Comparison of ENCODE assay signal across 21 mouse cellular contexts in genomic region chr6:87236061-87236460, GRCm38 (mm10).
DNase-seq lines count a peak whose midpoint lies in the region; ATAC-seq and TF ChIP-seq lines count a peak whose summit lies in the region.
"Had no signal": no experiment of that assay in that cellular context is flagged by ENCODE, and none has a peak within 500 bp of the region (broad histone marks: within the 10 kb centered on the region; RNA-seq: fewer than 3 reads in every experiment).

No protein-coding gene starts in this region.

- 0 out of 2 replicates have a peak, but pooled peaks cover 6% of the 10 kb centered on the region for H3K36me3 ChIP-seq in kidney, postnatal 0 days (ENCODE audit: insufficient read depth, low read length)
- H3K36me3 ChIP-seq in midbrain, postnatal 0 days (ENCODE audit: insufficient read depth, low read length): 0 out of 2 replicates have a peak, but pooled peaks cover 5% of the 10 kb centered on the region
- no peaks in the 10 kb centered on the region; the same call in 1 of the 2 replicates for H3K36me3 ChIP-seq in midbrain, embryonic 11.5 days (ENCODE audit: control insufficient read depth, insufficient read depth, low read length)

- no peaks in the 10 kb centered on the region for H3K9me3 ChIP-seq in kidney, postnatal 0 days (replicated peaks; ENCODE audit: low read length)
- H3K9me3 ChIP-seq in midbrain, postnatal 0 days (ENCODE audit: low read length): no peaks in the 10 kb centered on the region
- H3K9me3 ChIP-seq in midbrain, embryonic 11.5 days (ENCODE audit: control insufficient read depth, low read length): no peaks in the 10 kb centered on the region
- H3K9me3 ChIP-seq: embryonic facial prominence, embryonic 15.5 days; heart, embryonic 13.5 days; limb, embryonic 15.5 days; megakaryocyte, embryonic 14.5 days had no signal

- H3K27ac ChIP-seq in kidney, postnatal 0 days: no peak overlapping the region
- H3K27ac ChIP-seq in midbrain, postnatal 0 days (ENCODE audit: low read depth, low read length): no peak overlapping the region
- no peak overlapping the region for H3K27ac ChIP-seq in midbrain, embryonic 11.5 days (ENCODE audit: low read depth, low read length)
- H3K27ac ChIP-seq: embryonic facial prominence, embryonic 15.5 days; heart, embryonic 13.5 days had no signal

- no peak overlapping the region for H3K4me2 ChIP-seq in kidney, postnatal 0 days (ENCODE audit: low read length)
- no peak overlapping the region for H3K4me2 ChIP-seq in midbrain, postnatal 0 days (ENCODE audit: low read depth, low read length, poor library complexity, severe bottlenecking)
- H3K4me2 ChIP-seq in midbrain, embryonic 11.5 days: no peak overlapping the region
- H3K4me2 ChIP-seq: embryonic facial prominence, embryonic 15.5 days; heart, embryonic 13.5 days; limb, embryonic 15.5 days had no signal

- no peak overlapping the region for H3K9ac ChIP-seq in kidney, postnatal 0 days (ENCODE audit: low read depth, low read length)
- H3K9ac ChIP-seq in midbrain, postnatal 0 days (replicated peaks; ENCODE audit: low read length, poor library complexity, severe bottlenecking): no peak overlapping the region
- no peak overlapping the region for H3K9ac ChIP-seq in midbrain, embryonic 11.5 days (ENCODE audit: low read length)
- H3K9ac ChIP-seq: embryonic facial prominence, embryonic 15.5 days; heart, embryonic 13.5 days; limb, embryonic 15.5 days had no signal

- no peaks in the 10 kb centered on the region for H3K4me1 ChIP-seq in kidney, postnatal 0 days (replicated peaks; ENCODE audit: insufficient read depth, low read length)
- H3K4me1 ChIP-seq in midbrain, postnatal 0 days (ENCODE audit: insufficient read depth, low read length): no peaks in the 10 kb centered on the region
- no peaks in the 10 kb centered on the region for H3K4me1 ChIP-seq in midbrain, embryonic 11.5 days (ENCODE audit: control insufficient read depth, insufficient read depth, low read length)
- H3K4me1 ChIP-seq: heart, embryonic 13.5 days had no signal

- WGBS in kidney, postnatal 0 days: 28% methylated on average over 8 of the region's 8 CpGs
- WGBS in midbrain, postnatal 0 days: 58% methylated on average over 8 of the region's 8 CpGs
- 71% methylated on average over 8 of the region's 8 CpGs for WGBS in midbrain, embryonic 11.5 days

- peak; percentile 34; the same call in 1 of the 2 replicates for TF ChIP-seq CTCF in kidney, postnatal 0 days (IDR thresholded peaks at IDR 0.05; ENCODE audit: low read depth)
- peak; percentile 38 for TF ChIP-seq CTCF in midbrain, postnatal 0 days (IDR thresholded peaks at IDR 0.05)

- H3K27me3 ChIP-seq in kidney, postnatal 0 days (ENCODE audit: insufficient read depth, low read length): no peaks in the 10 kb centered on the region
- H3K27me3 ChIP-seq in midbrain, postnatal 0 days (ENCODE audit: insufficient read depth, low read length): no peaks in the 10 kb centered on the region
- no peaks in the 10 kb centered on the region for H3K27me3 ChIP-seq in midbrain, embryonic 11.5 days (ENCODE audit: control insufficient read depth, insufficient read depth, low read length)
- H3K27me3 ChIP-seq: embryonic facial prominence, embryonic 15.5 days; heart, embryonic 13.5 days; limb, embryonic 15.5 days had no signal

- no peak for ATAC-seq in kidney, postnatal 0 days (replicated peaks; ENCODE audit: low FRiP score, low read depth)
- no peak for ATAC-seq in midbrain, postnatal 0 days (ENCODE audit: low FRiP score)
- no peak for ATAC-seq in midbrain, embryonic 11.5 days (ENCODE audit: low FRiP score)
- ATAC-seq: hindbrain, embryonic 16.5 days had no signal

- H3K4me3 ChIP-seq in kidney, postnatal 0 days (replicated peaks; ENCODE audit: low read depth, low read length): no peak overlapping the region
- no peak overlapping the region for H3K4me3 ChIP-seq in midbrain, postnatal 0 days (ENCODE audit: low read depth, low read length)
- H3K4me3 ChIP-seq in midbrain, embryonic 11.5 days (ENCODE audit: low read depth, low read length): no peak overlapping the region
- H3K4me3 ChIP-seq: embryonic facial prominence, embryonic 15.5 days; heart, embryonic 13.5 days; limb, embryonic 15.5 days; megakaryocyte, embryonic 14.5 days had no signal

- DNase-seq in kidney, postnatal 0 days (ENCODE audit: low spot score): peak; percentile 33
- no peak for DNase-seq in kidney, postnatal 25 days
- DNase-seq in midbrain, postnatal 0 days (ENCODE audit: low spot score): no peak
- DNase-seq in midbrain, embryonic 11.5 days (ENCODE audit: low spot score, missing footprints): no peak
- peak; percentile 39 for DNase-seq in hindlimb bud, embryonic 11.5 days (ENCODE audit: extremely low spot score, low read depth, low spot score)
- DNase-seq in mesoderm, embryonic 11.5 days (ENCODE audit: low read depth, low spot score): peak; percentile 34
- DNase-seq in frontal cortex, postnatal 14 days (ENCODE audit: low spot score in 2 of 2): no peak
- DNase-seq: adrenal gland, adult 8-10 months; cerebellum, adult 8-10 months; gastrocnemius, postnatal 10 days; heart, adult 18-20 months; heart, postnatal 4 days; kidney, adult 2 months; kidney, postnatal 14 days; layer of hippocampus, adult 9-11 months; thymus, postnatal 36 days had no signal

Comparison
In these comparisons a context has a peak if more than half of its experiments do, and no peak if none do; other contexts are left out.
1. DNase-seq: peak in kidney, postnatal 0 days (single experiment), hindlimb bud, embryonic 11.5 days (single experiment) and mesoderm, embryonic 11.5 days (single experiment); none in kidney, postnatal 25 days (0 of 2), midbrain, postnatal 0 days (single experiment), midbrain, embryonic 11.5 days (single experiment) and frontal cortex, postnatal 14 days (0 of 2).